8 mouse cellular contexts compared by ENCODE assay signal in genomic region chr11:95144946-95145483, GRCm38 (mm10). TPM values are rescaled to one million over a fixed set of nuclear protein-coding genes. Genes with fewer than 3 reads are reported as not detected.
DNase-seq lines count a peak whose midpoint lies in the region; ATAC-seq and TF ChIP-seq lines count a peak whose summit lies in the region.

No protein-coding gene starts in this region.

- no peak overlapping the region for H3K27ac ChIP-seq in kidney, adult 2 months (ENCODE audit: insufficient read depth, low read depth, low read length)
- peak overlapping the region; percentile 52; the same call in 1 of the 2 replicates for H3K27ac ChIP-seq in embryonic facial prominence, embryonic 12.5 days
- H3K27ac ChIP-seq in intestine, embryonic 14.5 days (ENCODE audit: low read depth) = no peak overlapping the region
- H3K27ac ChIP-seq in midbrain, embryonic 16.5 days (ENCODE audit: low read length) = no peak overlapping the region

- no peak for DNase-seq in kidney, adult 2 months
- DNase-seq in kidney, adult 9 months = no peak
- DNase-seq in intestine, embryonic 14.5 days (ENCODE audit: low spot score) = peak; percentile 81
- no peak for DNase-seq in testis, postnatal 14 days (ENCODE audit: low spot score)
- DNase-seq in cerebellum, postnatal 4 days (ENCODE audit: low spot score in 2 of 2) = no peak
- DNase-seq in Muller cell, postnatal 12 days (ENCODE audit: inconsistent ontology term) = no peak

- 3% methylated on average over 34 of the region's 34 CpGs for WGBS in kidney, adult 2 months
- 1% methylated on average over 34 of the region's 34 CpGs for WGBS in embryonic facial prominence, embryonic 12.5 days
- WGBS in intestine, embryonic 14.5 days = under 1% methylated on average over 34 of the region's 34 CpGs
- under 1% methylated on average over 34 of the region's 34 CpGs for WGBS in midbrain, embryonic 16.5 days

- H3K4me3 ChIP-seq in kidney, adult 2 months (ENCODE audit: insufficient read depth, low read depth, low read length) = peak overlapping the region; percentile 27
- H3K4me3 ChIP-seq in embryonic facial prominence, embryonic 12.5 days = peak overlapping the region; percentile 43
- peak overlapping the region; percentile 44 for H3K4me3 ChIP-seq in intestine, embryonic 14.5 days (ENCODE audit: low read depth, low read length)
- 0 out of 2 replicates have a peak overlapping the region, but pooled peaks have one; percentile 39 for H3K4me3 ChIP-seq in midbrain, embryonic 16.5 days (ENCODE audit: low read depth, low read length)

- H3K4me2 ChIP-seq in embryonic facial prominence, embryonic 12.5 days (replicated peaks) = peak overlapping the region; percentile 64
- H3K4me2 ChIP-seq in intestine, embryonic 14.5 days (ENCODE audit: low read length) = peak overlapping the region; percentile 78
- peak overlapping the region; percentile 67 for H3K4me2 ChIP-seq in midbrain, embryonic 16.5 days (ENCODE audit: low read length)

- H3K27me3 ChIP-seq in kidney, adult 2 months (replicated peaks; ENCODE audit: control insufficient read depth, insufficient read depth, low read length) = peaks cover 18% of the 10 kb centered on the region
- H3K27me3 ChIP-seq in embryonic facial prominence, embryonic 12.5 days = peaks cover 94% of the 10 kb centered on the region
- H3K27me3 ChIP-seq in intestine, embryonic 14.5 days (replicated peaks; ENCODE audit: control insufficient read depth, insufficient read depth, low read length) = peaks cover 100% of the 10 kb centered on the region
- peaks cover 77% of the 10 kb centered on the region for H3K27me3 ChIP-seq in midbrain, embryonic 16.5 days (ENCODE audit: control insufficient read depth, insufficient read depth, low read depth, low read length)

- no peaks in the 10 kb centered on the region for H3K36me3 ChIP-seq in kidney, adult 2 months (ENCODE audit: control insufficient read depth, insufficient read depth, low read length)
- no peaks in the 10 kb centered on the region for H3K36me3 ChIP-seq in embryonic facial prominence, embryonic 12.5 days
- H3K36me3 ChIP-seq in intestine, embryonic 14.5 days (ENCODE audit: control insufficient read depth, insufficient read depth, low read length) = no peaks in the 10 kb centered on the region
- H3K36me3 ChIP-seq in midbrain, embryonic 16.5 days (ENCODE audit: control insufficient read depth, insufficient read depth, low read length) = no peaks in the 10 kb centered on the region

- no peak for TF ChIP-seq CTCF in kidney, adult 2 months (conservative IDR thresholded peaks at IDR 0.05; ENCODE audit: insufficient read depth, insufficient read length, low read depth, low read length)

- peak overlapping the region; percentile 48 for H3K9ac ChIP-seq in embryonic facial prominence, embryonic 12.5 days
- H3K9ac ChIP-seq in intestine, embryonic 14.5 days (ENCODE audit: low read length) = no peak overlapping the region
- no peak overlapping the region for H3K9ac ChIP-seq in midbrain, embryonic 16.5 days (ENCODE audit: low read depth, low read length)

- no peak for ATAC-seq in embryonic facial prominence, embryonic 12.5 days (ENCODE audit: insufficient number of reproducible peaks, insufficient read depth, low FRiP score, low TSS enrichment)
- ATAC-seq in intestine, embryonic 14.5 days (replicated peaks; ENCODE audit: low FRiP score, low TSS enrichment, low read depth) = no peak
- ATAC-seq in midbrain, embryonic 16.5 days = no peak

- H3K9me3 ChIP-seq in embryonic facial prominence, embryonic 12.5 days = no peaks in the 10 kb centered on the region
- no peaks in the 10 kb centered on the region for H3K9me3 ChIP-seq in intestine, embryonic 14.5 days (ENCODE audit: control insufficient read depth, low read length)
- no peaks in the 10 kb centered on the region for H3K9me3 ChIP-seq in midbrain, embryonic 16.5 days (replicated peaks; ENCODE audit: control insufficient read depth, low read length, poor library complexity, severe bottlenecking)

- 0 out of 2 replicates have a peak, but pooled peaks cover 3% of the 10 kb centered on the region for H3K4me1 ChIP-seq in kidney, adult 2 months (ENCODE audit: control insufficient read depth, insufficient read depth, low read length)
- H3K4me1 ChIP-seq in embryonic facial prominence, embryonic 12.5 days = peaks cover 36% of the 10 kb centered on the region
- peaks cover 8% of the 10 kb centered on the region for H3K4me1 ChIP-seq in intestine, embryonic 14.5 days (replicated peaks; ENCODE audit: control insufficient read depth, insufficient read depth, low read length)
- H3K4me1 ChIP-seq in midbrain, embryonic 16.5 days (ENCODE audit: control insufficient read depth, insufficient read depth, low read length) = peaks cover 20% of the 10 kb centered on the region

- TF ChIP-seq POLR2A in kidney, adult 2 months (IDR thresholded peaks at IDR 0.05; ENCODE audit: low read depth, low read length) = no peak

RNA-seq across cellular contexts. Expression of gene Dlx4, which starts 1.0 kb away (rescaled TPM):
- polyA plus RNA-seq in kidney, adult 2 months (2012; rRNA removed) = 0.07 TPM in 1 of 2 replicates, not detected in the other
- 4.9 and 5.7 TPM in 2 replicates for polyA plus RNA-seq in embryonic facial prominence, embryonic 12.5 days (2016; fragmentation: Nextera tagmentation; extraction: Ambion mirVana)
- not detected in 2 replicates for polyA plus RNA-seq in intestine, embryonic 14.5 days (2014; fragmentation: Nextera tagmentation; extraction: Ambion mirVana)
- polyA plus RNA-seq in midbrain, embryonic 16.5 days (2015; fragmentation: Nextera tagmentation; extraction: Ambion mirVana) = 0.36 TPM in 1 of 2 replicates, not detected in the other

RNA-seq across cellular contexts. Expression of gene Dlx3, which starts 25.1 kb away (rescaled TPM):
- 0.05 and 0.10 TPM in 2 replicates for polyA plus RNA-seq in kidney, adult 2 months (2012; rRNA removed)
- 20.2 and 21.8 TPM in 2 replicates for polyA plus RNA-seq in embryonic facial prominence, embryonic 12.5 days (2016; fragmentation: Nextera tagmentation; extraction: Ambion mirVana)
- 0.72 and 0.91 TPM in 2 replicates for polyA plus RNA-seq in intestine, embryonic 14.5 days (2014; fragmentation: Nextera tagmentation; extraction: Ambion mirVana)
- polyA plus RNA-seq in midbrain, embryonic 16.5 days (2015; fragmentation: Nextera tagmentation; extraction: Ambion mirVana) = 0.22 and 0.38 TPM in 2 replicates

Comparison
In these comparisons a context has a peak if more than half of its experiments do, and no peak if none do; other contexts are left out.
1. RNA of gene Dlx3, which starts 25.1 kb away (polyA plus RNA-seq): 20.2 to 21.8 TPM in embryonic facial prominence, embryonic 12.5 days; 0.72 to 0.91 TPM in intestine, embryonic 14.5 days, 0.22 to 0.38 TPM in midbrain, embryonic 16.5 days and 0.05 to 0.10 TPM in kidney, adult 2 months; every median in the first group is over 10 times any median in the second.
2. Peak in every context shown above with its lines, with median percentiles within 50 percentile points of each other: H3K4me3 ChIP-seq and H3K4me2 ChIP-seq.